Mouse (Mus musculus) lung, postnatal 0 days (tissue): ENCODE data around the gene Sh2d6.

Experiments used
- CTCF ChIP-seq: IDR thresholded peaks from 2 replicates; pipeline ENCODE4 v1.5.1; 2016; ENCODE audit warnings: antibody characterized with exemption, mild to moderate bottlenecking
- EP300 ChIP-seq: IDR thresholded peaks from 2 replicates; pipeline ENCODE4 v1.6.1; 2016; ENCODE audit warnings: antibody characterized with exemption, mild to moderate bottlenecking, control low read depth

- TF ChIP-seq CTCF: no peak
- TF ChIP-seq EP300: no peak
These were observed at the start of gene Sh2d6 for GRCm38 (mm10) chr6:72521607-72522006.
